Mouse (Mus musculus): ENCODE data around the gene Ahdc1.
A peak's percentile ranks its signal among the peaks of the same experiment; 100 is the strongest.

GRCm38 (mm10) chr4:133080862-133081261 lies 69.8 kb downstream of the Ahdc1 start:
- TF ChIP-seq CTCF (conservative IDR thresholded peaks at IDR 0.05; ENCODE audit: low read length) (0 out of 2 replicates have a peak, but pooled peaks have one; percentile 0), NANOG (IDR thresholded peaks at IDR 0.05; ENCODE audit: borderline replicate concordance, low read length) (no peak)

All from E14TG2a.4 (cell line).